In genomic region chr4:136876971-136877370, GRCm38 (mm10) we compare ENCODE assay signal across 9 mouse cellular contexts. TPM values are rescaled to one million over a fixed set of nuclear protein-coding genes. Genes with fewer than 3 reads are reported as not detected.
DNase-seq lines count a peak whose midpoint lies in the region; TF ChIP-seq lines count a peak whose summit lies in the region.
"Had no signal": no experiment of that assay in that cellular context is flagged by ENCODE, and none has a peak within 500 bp of the region (broad histone marks: within the 10 kb centered on the region; RNA-seq: fewer than 3 reads in every experiment).

No protein-coding gene starts in this region.

- H3K4me1 ChIP-seq in small intestine, adult 2 months (ENCODE audit: control insufficient read depth, insufficient read depth, insufficient read length, low read length), result no peaks in the 10 kb centered on the region
- H3K4me1 ChIP-seq: liver, embryonic 13.5 days had no signal

- DNase-seq in left cerebral cortex, adult 18-20 months (ENCODE audit: low spot score in 2 of 2), result peak; percentile 46 to 60
- DNase-seq in left cerebral cortex, adult 11 months (ENCODE audit: low spot score), result no peak
- peak; percentile 10 for DNase-seq in T-cell, adult 2 months (ENCODE audit: low spot score)
- DNase-seq in embryo, embryonic 10 days (ENCODE audit: low spot score), result peak; percentile 71
- peak; percentile 11 for DNase-seq in induced T-regulatory cell, adult 2 months (ENCODE audit: low read depth)
- peak; percentile 47 for DNase-seq in lung, postnatal 10 days
- DNase-seq in spleen, postnatal 4 days (ENCODE audit: low spot score in 2 of 2), result no peak
- DNase-seq: liver, embryonic 13.5 days had no signal

- no peak overlapping the region for H3K4me3 ChIP-seq in small intestine, adult 2 months (ENCODE audit: low read depth, low read length)
- H3K4me3 ChIP-seq: liver, embryonic 13.5 days had no signal

- H3K27me3 ChIP-seq in small intestine, adult 2 months (ENCODE audit: control insufficient read depth, insufficient read depth, low read length), result no peaks in the 10 kb centered on the region

- peak; percentile 73 for TF ChIP-seq CTCF in small intestine, adult 2 months (IDR thresholded peaks at IDR 0.05; ENCODE audit: extremely low read depth, insufficient read length, insufficient replicate concordance, low read depth, low read length)

- no peak for TF ChIP-seq POLR2A in small intestine, adult 2 months (IDR thresholded peaks at IDR 0.05; ENCODE audit: low read depth, low read length)

- no peak overlapping the region for H3K27ac ChIP-seq in small intestine, adult 2 months (ENCODE audit: insufficient read depth, low read depth, low read length)
- H3K27ac ChIP-seq: liver, embryonic 13.5 days had no signal

- 8% methylated on average over 7 of the region's 7 CpGs for WGBS in small intestine, adult 2 months

- no peaks in the 10 kb centered on the region for H3K36me3 ChIP-seq in small intestine, adult 2 months (ENCODE audit: control insufficient read depth, insufficient read depth, low read length)
- H3K36me3 ChIP-seq: liver, embryonic 13.5 days had no signal

RNA-seq across cellular contexts. Expression of gene C1qb, which starts 9.0 kb away (rescaled TPM):
- total RNA-seq in left cerebral cortex, adult 18-20 months (2021), result 10 to 100 TPM; 53.1 to 57.5 TPM
- polyA plus RNA-seq in small intestine, adult 2 months (2012; rRNA removed), result 58.9 and 71.3 TPM in 2 replicates

RNA-seq across cellular contexts. Expression of gene C1qc, which starts 15.9 kb away (rescaled TPM):
- 10 to 100 TPM; 37.8 to 44.8 TPM for total RNA-seq in left cerebral cortex, adult 18-20 months (2021)
- polyA plus RNA-seq in small intestine, adult 2 months (2012; rRNA removed), result 82.5 and 108 TPM in 2 replicates

RNA-seq across cellular contexts. Expression of gene C1qa, which starts 21.6 kb away (rescaled TPM):
- 10 to 100 TPM; 50.6 to 53.6 TPM for total RNA-seq in left cerebral cortex, adult 18-20 months (2021)
- 35.1 and 55.8 TPM in 2 replicates for polyA plus RNA-seq in small intestine, adult 2 months (2012; rRNA removed)

RNA-seq across cellular contexts. Expression of gene Ephb2, which starts 41.2 kb away (rescaled TPM):
- 10 to 100 TPM; 14.9 to 16.1 TPM for total RNA-seq in left cerebral cortex, adult 18-20 months (2021)
- 32.1 and 57.6 TPM in 2 replicates for polyA plus RNA-seq in small intestine, adult 2 months (2012; rRNA removed)

Comparison
In these comparisons a context has a peak if more than half of its experiments do, and no peak if none do; other contexts are left out.
1. DNase-seq: peak in left cerebral cortex, adult 18-20 months (2 of 2), T-cell, adult 2 months (single experiment), embryo, embryonic 10 days (single experiment), induced T-regulatory cell, adult 2 months (single experiment) and lung, postnatal 10 days (single experiment); none in left cerebral cortex, adult 11 months (single experiment) and spleen, postnatal 4 days (0 of 2).